ENCODE assay signal across 35 mouse cellular contexts in genomic region chr6:141986772-141987171, GRCm38 (mm10). TPM values are rescaled to one million over a fixed set of nuclear protein-coding genes. Genes with fewer than 3 reads are reported as not detected.
"Had no signal": no experiment of that assay in that cellular context is flagged by ENCODE, and none has a peak within 500 bp of the region (broad histone marks: within the 10 kb centered on the region; RNA-seq: fewer than 3 reads in every experiment).

No protein-coding gene starts in this region.

- H3K9me3 ChIP-seq: embryonic facial prominence, embryonic 10.5 days; embryonic facial prominence, embryonic 12.5 days; embryonic facial prominence, embryonic 13.5 days; embryonic facial prominence, embryonic 15.5 days; forebrain, embryonic 10.5 days; forebrain, embryonic 12.5 days; forebrain, embryonic 13.5 days; forebrain, embryonic 15.5 days had no signal

- H3K9ac ChIP-seq: embryonic facial prominence, embryonic 12.5 days; embryonic facial prominence, embryonic 13.5 days; embryonic facial prominence, embryonic 15.5 days; forebrain, embryonic 12.5 days; forebrain, embryonic 13.5 days; forebrain, embryonic 15.5 days; forebrain, postnatal 0 days had no signal

- H3K4me2 ChIP-seq: embryonic facial prominence, embryonic 12.5 days; embryonic facial prominence, embryonic 13.5 days; embryonic facial prominence, embryonic 15.5 days; forebrain, embryonic 12.5 days; forebrain, embryonic 13.5 days; forebrain, embryonic 15.5 days had no signal

- H3K27ac ChIP-seq: embryonic facial prominence, embryonic 10.5 days; embryonic facial prominence, embryonic 12.5 days; embryonic facial prominence, embryonic 13.5 days; embryonic facial prominence, embryonic 15.5 days; forebrain, embryonic 10.5 days; forebrain, embryonic 12.5 days; forebrain, embryonic 13.5 days; forebrain, embryonic 15.5 days; gastrocnemius, adult 2 months; heart, adult 2 months had no signal

- H3K4me3 ChIP-seq: embryonic facial prominence, embryonic 10.5 days; embryonic facial prominence, embryonic 12.5 days; embryonic facial prominence, embryonic 13.5 days; embryonic facial prominence, embryonic 15.5 days; erythroblast, embryonic 14.5 days; forebrain, embryonic 10.5 days; forebrain, embryonic 12.5 days; forebrain, embryonic 13.5 days; forebrain, embryonic 15.5 days; gastrocnemius, adult 2 months; heart, adult 2 months had no signal

- H3K27me3 ChIP-seq: embryonic facial prominence, embryonic 12.5 days; embryonic facial prominence, embryonic 13.5 days; embryonic facial prominence, embryonic 15.5 days; forebrain, embryonic 12.5 days; forebrain, embryonic 13.5 days; forebrain, embryonic 15.5 days had no signal

- H3K36me3 ChIP-seq: embryonic facial prominence, embryonic 10.5 days; embryonic facial prominence, embryonic 12.5 days; embryonic facial prominence, embryonic 13.5 days; embryonic facial prominence, embryonic 15.5 days; forebrain, embryonic 10.5 days; forebrain, embryonic 12.5 days; forebrain, embryonic 15.5 days had no signal

- ATAC-seq: forebrain, embryonic 13.5 days; forebrain, embryonic 14.5 days; forebrain, embryonic 15.5 days; forebrain, embryonic 16.5 days; forebrain, postnatal 0 days had no signal

- DNase-seq: cerebellum, adult 2 months; cerebellum, adult 8-10 months; cerebellum, adult 9-10 months; cerebellum, adult 9-11 months; cerebellum, postnatal 10 days; cerebellum, postnatal 14 days; cerebellum, postnatal 25 days; cerebellum, postnatal 36 days; embryo, embryonic 11 days; forebrain, postnatal 0 days; gastrocnemius, adult 2 months; gastrocnemius, postnatal 10 days; gastrocnemius, postnatal 14 days; gastrocnemius, postnatal 25 days; gastrocnemius, postnatal 36 days; heart, adult 11 months; heart, adult 18-20 months; heart, adult 2 months had no signal

- H3K4me1 ChIP-seq: embryonic facial prominence, embryonic 10.5 days; embryonic facial prominence, embryonic 12.5 days; embryonic facial prominence, embryonic 13.5 days; embryonic facial prominence, embryonic 15.5 days; forebrain, embryonic 10.5 days; forebrain, embryonic 12.5 days; forebrain, embryonic 13.5 days; forebrain, embryonic 15.5 days had no signal

RNA-seq across cellular contexts. Expression of gene Gm6614, which starts 24.4 kb away (rescaled TPM):
- polyA plus RNA-seq: cerebellum, adult 2 months; cortical plate, adult 2 months; embryonic facial prominence, embryonic 11.5 days; embryonic facial prominence, embryonic 12.5 days; embryonic facial prominence, embryonic 13.5 days; embryonic facial prominence, embryonic 14.5 days; embryonic facial prominence, embryonic 15.5 days; erythroblast, embryonic 14.5 days; forebrain, embryonic 10.5 days; forebrain, embryonic 11.5 days; forebrain, embryonic 12.5 days; forebrain, embryonic 13.5 days; forebrain, embryonic 14.5 days; forebrain, embryonic 15.5 days; forebrain, embryonic 16.5 days; forebrain, postnatal 0 days; frontal cortex, adult 2 months; gonadal fat pad, adult 2 months; heart, adult 2 months had no signal

RNA-seq across cellular contexts. Expression of gene Slco1a1, which starts 40.0 kb away (rescaled TPM):
- polyA plus RNA-seq: cerebellum, adult 2 months; embryonic facial prominence, embryonic 10.5 days; embryonic facial prominence, embryonic 11.5 days; embryonic facial prominence, embryonic 12.5 days; embryonic facial prominence, embryonic 13.5 days; embryonic facial prominence, embryonic 14.5 days; embryonic facial prominence, embryonic 15.5 days; erythroblast, embryonic 14.5 days; forebrain, embryonic 10.5 days; forebrain, embryonic 11.5 days; forebrain, embryonic 12.5 days; forebrain, embryonic 13.5 days; forebrain, embryonic 14.5 days; forebrain, embryonic 15.5 days; forebrain, embryonic 16.5 days; forebrain, postnatal 0 days; frontal cortex, adult 2 months; gonadal fat pad, adult 2 months; heart, adult 2 months had no signal
